Mouse (Mus musculus) frontal cortex, postnatal 14 days (tissue): Measurements from ENCODE around the gene Actn4.

Source experiments
- DNase-seq, 2 experiments: peaks; one replicate each; pipeline ENCODE4 v3.0.0; 2022; ENCODE audit warnings: low spot score in 2 of 2

The Actn4 gene

GRCm38 (mm10) chr7:28950346-28951037, 11.6 kb downstream of the Actn4 start:
- DNase-seq: no peak

GRCm38 (mm10) chr7:28949298-28949697, 12.8 kb downstream of the Actn4 start:
- DNase-seq: no peak

GRCm38 (mm10) chr7:28948746-28949145, 13.4 kb downstream of the Actn4 start:
- no peak for DNase-seq

GRCm38 (mm10) chr7:28946271-28946610, 15.9 kb downstream of the Actn4 start:
- no peak for DNase-seq

GRCm38 (mm10) chr7:28945416-28946270, 16.5 kb downstream of the Actn4 start:
- DNase-seq: no peak

GRCm38 (mm10) chr7:28944756-28945415, 17.3 kb downstream of the Actn4 start:
- no peak for DNase-seq

GRCm38 (mm10) chr7:28943451-28944180, 18.5 kb downstream of the Actn4 start:
- no peak for DNase-seq

GRCm38 (mm10) chr7:28941542-28941941, 20.6 kb downstream of the Actn4 start:
- DNase-seq: no peak

GRCm38 (mm10) chr7:28941129-28941528, 21.0 kb downstream of the Actn4 start:
- DNase-seq: no peak

- DNase-seq: no peak
Measured at GRCm38 (mm10) chr7:28939418-28940183, 22.5 kb downstream of the Actn4 start.

- DNase-seq: no peak
Measured at GRCm38 (mm10) chr7:28938654-28939053, 23.5 kb downstream of the Actn4 start.

GRCm38 (mm10) chr7:28936787-28937186, 25.4 kb downstream of the Actn4 start:
- no peak for DNase-seq

GRCm38 (mm10) chr7:28933825-28934224, 28.3 kb downstream of the Actn4 start:
- no peak for DNase-seq

- no peak for DNase-seq
Measured at GRCm38 (mm10) chr7:28932421-28933041, 29.6 kb downstream of the Actn4 start.

- DNase-seq: no peak
Measured at GRCm38 (mm10) chr7:28931695-28932039, 30.5 kb downstream of the Actn4 start.

- DNase-seq: no peak
Measured at GRCm38 (mm10) chr7:28931032-28931694, 31.0 kb downstream of the Actn4 start.

- DNase-seq: no peak
Measured at GRCm38 (mm10) chr7:28930320-28931031, 31.7 kb downstream of the Actn4 start.

- no peak for DNase-seq
Measured at GRCm38 (mm10) chr7:28929381-28929780, 32.8 kb downstream of the Actn4 start.

GRCm38 (mm10) chr7:28926172-28926571, 36.0 kb downstream of the Actn4 start:
- no peak for DNase-seq

GRCm38 (mm10) chr7:28925317-28925716, 36.8 kb downstream of the Actn4 start:
- no peak for DNase-seq
